Mouse (Mus musculus): ENCODE measurements around the gene Mier1. TPM values are rescaled to one million over a fixed set of nuclear protein-coding genes. Genes with fewer than 3 reads are reported as not detected.
A peak's percentile ranks its signal among the peaks of the same experiment; 100 is the strongest.
"Not testable (repeated sequence)": the region's sequence is repeated elsewhere in the genome, so short reads cannot be mapped to it uniquely, and the experiment has no call there.

Mier1 gene
- total RNA-seq, 2 experiments from 2014 or later: 28.1 to 35.4 TPM

DNA sequence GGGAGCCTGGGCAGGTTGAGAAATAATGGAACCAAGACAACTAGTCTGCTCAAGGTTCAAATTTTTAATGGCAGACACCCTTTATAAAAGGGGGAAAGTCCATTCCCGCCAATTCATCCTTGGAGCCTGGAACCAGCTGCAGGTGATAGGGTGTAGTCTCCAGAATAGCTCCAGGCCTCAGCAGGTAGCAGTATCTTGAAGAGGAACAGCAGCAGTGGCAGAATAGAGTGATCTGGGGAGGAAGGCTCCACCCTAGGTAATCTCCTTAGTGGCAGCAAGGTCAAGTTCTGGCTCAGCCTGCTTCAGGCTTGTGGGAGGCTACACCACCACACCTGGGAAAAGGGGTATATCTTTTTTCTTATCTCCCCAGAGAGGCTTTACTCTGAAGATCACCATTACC, 52.0 kb downstream of the Mier1 start:
- DNase-seq: not testable (repeated sequence)

DNA sequence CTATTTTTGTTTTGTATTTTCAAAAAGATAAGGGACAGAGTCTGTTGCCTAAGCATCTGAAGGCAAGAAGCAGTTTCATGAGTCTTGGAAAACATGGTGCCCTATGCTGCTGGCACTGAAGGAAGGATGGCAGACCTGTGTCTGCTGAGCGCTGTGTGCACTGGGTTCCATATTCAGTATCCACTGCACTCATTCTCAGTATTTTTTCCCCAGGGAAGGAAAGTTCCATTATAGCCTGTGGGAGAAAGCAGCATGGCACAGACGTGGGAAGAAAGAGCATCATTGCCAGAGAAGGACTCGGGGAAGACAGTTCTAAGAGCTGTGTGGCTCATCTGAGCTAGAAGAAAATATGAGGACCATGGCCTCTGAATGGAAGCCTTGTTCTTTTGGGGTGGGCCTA, 57.1 kb downstream of the Mier1 start:
- no peak for DNase-seq

DNA sequence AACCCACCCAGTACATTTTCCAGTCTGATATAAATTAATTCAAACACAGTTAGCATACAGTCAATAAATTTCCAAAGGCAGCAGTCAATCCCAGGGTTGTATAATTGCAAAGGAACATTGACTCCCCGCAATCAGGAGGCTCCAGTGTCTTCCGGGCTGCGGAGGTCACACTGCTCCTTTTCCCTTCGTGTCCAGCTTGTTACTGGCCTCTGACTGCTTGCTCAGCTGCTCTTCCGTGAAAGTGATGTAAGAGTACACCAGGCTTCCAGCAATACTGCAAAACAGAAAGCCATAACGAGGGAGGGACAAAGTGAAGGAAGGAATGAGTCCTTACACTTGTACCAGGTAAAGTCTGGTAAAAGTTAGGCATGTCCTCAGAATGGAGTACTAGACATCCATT, 59.3 kb downstream of the Mier1 start:
- no peak for DNase-seq

DNA sequence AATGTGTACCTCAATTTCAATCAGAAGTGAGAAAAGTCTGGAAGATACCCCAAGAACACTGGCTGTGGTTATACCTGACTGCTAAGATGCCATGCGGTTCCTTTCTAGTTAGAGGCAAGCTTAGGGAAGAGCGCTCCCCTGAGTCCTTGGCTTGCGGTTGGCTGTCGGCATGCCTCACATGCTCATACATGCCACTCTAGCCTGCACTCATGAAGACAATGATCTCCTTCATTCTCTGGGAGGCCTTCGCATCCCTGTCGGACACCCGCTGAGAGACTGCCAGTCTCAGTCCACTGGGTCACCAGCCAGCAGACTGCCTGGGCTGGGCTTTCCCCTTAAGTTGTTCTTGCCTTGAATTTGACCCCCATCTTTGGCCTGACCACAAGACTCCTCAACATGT, 59.8 kb downstream of the Mier1 start:
- no peak for DNase-seq

DNA sequence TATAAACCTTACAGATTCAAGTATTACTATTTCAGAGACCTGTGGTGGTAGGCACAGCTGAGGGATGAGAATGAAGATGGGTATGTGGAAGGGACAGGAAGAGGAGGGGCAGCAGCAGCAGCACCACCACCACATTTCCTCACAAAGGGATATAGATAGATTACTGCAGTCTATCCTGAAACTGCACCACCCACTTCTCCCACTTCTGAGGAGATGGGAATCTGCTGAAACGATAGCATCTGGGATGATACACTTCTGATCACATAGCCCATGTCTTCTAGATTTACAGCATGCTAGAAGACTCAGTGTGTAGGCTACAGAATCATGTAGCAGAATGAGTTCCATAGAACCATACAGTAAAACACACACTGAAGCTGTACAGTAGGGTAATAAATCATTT, 63.5 kb downstream of the Mier1 start:
- DNase-seq: no peak

DNA sequence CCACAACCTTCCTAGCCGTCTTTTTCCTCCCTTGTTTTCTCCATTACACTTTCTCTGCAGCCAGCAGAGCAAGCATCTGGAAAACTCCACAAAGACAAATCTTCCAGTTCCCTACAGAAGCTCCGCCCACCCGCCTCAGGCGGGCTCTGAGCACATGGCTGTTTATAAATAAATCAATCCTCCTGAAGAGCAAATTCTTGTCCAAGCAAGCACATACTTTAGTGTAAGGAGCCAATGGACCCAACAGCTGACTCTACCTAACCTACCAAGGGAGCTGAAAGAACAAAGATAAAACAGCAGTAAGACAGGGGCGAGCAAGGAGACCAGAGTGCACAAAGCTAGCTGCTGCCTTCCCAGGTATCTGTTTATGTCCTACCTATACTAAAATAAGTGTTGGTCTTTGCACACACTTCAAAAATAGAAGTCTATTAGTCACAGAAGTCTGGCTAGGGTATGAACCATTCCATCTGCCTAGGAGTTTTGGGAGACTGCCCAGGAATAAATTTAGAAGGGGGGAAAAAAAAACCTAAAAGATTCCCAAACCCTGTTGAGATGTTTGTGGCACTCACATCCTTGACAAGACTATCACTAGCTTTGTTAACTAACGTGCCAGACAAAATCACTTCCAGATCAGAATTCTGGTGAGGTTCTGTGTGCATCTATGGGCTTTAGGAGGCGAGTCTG, 64.6 kb downstream of the Mier1 start:
- peak; percentile 34 for DNase-seq

DNA sequence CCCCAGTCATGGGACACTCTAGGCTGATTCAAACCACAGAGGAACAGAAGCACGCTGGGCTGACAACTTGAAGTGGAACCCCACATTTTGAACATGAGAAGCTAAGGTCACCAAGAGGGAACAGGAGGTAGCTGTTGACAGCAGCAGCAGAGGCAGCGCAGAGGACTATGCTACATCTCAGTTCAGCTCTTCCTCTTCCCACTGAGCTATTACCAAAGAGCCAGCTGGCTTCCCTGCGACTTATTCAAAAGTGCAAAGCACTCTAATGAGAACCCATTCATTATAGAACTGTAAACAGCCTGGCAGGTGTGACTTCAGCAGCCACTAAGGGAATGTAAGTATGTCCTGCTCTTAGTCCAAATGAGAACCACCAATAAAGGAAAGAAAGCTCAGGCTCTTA, 65.4 kb downstream of the Mier1 start:
- DNase-seq: no peak

DNA sequence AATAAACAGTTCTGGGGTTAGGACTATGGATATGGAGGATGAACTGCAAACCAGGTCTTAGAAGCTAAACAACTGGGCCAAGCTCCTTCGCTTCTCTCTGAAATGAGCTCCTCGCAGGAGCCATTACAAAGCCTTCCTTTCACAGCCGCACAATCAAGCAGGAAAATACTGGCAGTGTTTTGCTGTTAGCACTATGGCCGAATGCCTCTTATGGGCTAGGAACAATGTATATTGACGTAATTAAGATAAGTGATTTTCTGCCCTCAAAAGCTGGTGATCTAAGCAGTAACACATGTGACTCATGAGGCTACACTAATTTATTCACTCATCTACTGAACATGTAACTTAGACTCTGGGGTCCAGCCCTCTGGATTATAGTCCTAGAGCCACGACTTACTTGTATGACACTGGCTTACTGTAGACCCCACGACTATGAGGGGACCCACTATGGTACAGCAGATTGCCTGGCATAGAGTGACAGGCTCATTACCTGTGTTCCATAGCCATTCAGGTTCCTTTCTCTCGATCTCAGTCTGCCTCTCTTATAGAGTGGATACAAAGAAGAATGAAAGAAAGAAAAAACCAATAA, 66.2 kb downstream of the Mier1 start:
- DNase-seq: no peak

DNA sequence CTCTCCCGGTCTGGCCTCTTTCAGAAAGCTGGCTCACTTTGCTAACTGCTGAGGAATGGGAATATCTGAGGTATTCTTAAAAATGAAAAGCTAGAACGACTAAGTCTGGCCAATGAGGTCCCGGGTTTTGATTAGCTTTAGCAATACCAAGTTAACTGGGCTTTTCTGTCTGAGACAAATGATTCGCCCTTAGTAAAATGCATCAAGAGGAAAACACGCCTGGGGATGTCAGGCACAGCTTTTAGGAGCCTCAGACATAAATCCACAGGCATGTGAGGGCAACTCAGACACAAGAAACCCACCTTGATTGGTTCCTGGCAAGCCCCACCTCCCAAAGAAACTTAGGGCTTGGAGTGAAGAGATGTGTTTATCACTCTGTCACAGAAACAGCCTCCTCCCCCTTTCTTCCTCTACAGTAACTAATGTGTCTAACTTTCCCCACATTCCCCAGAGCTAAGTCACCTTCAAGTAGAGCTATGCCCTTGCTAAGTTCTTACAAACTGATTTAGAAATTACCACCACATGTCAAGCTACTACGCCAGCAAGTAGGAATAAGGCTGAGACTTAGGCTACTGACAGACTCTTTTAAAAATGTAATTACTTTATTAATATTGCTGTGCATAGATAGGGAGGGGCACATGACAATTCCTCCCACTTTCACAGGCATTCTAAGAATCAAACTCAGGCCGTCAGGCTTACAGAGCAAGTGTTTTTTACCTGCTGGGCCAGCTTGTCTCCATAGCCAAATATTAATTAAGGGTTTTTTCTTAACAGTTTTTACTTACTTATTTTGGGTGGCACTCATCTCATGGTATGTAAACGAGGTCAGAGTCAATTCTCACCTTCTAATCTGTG, 74.8 kb downstream of the Mier1 start:
- no peak for DNase-seq

DNA sequence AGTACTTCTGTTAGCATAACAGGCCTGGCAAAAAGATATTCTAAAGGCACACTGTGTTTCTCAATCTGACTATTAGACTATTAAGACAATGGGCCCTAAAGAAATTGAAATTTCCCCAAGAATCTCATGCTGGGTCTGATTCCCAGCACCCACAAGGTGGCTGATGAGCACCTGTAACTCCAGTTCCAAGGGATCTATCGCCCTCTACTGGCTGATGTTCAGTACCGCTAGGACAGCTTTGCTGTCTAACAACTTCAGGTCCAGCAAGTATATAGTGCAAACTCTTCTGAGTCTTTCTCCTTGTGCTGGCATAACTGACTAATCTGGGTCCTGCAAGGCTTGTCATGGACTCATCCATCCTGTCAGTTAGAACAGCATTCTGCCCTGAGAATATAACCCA, 78.2 kb downstream of the Mier1 start:
- DNase-seq: no peak

DNA sequence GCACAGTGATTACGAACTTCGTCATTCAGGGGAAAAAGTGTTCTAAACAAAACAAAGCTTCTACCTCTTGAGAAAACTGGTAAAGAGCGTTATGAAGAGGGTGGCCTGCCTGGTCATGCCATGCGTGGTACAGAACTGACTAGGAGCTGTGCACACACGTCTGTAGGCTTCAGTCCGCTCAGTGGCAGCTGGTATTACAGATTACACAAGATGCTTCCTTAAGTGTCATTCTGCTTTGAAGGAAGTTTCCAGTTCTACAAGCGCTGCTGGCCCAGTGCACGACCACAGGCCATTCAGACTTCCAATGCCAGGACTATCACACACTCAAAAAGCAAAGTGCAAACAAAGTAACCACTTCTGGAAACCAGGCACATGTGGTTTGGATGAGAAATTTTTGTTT, 83.2 kb downstream of the Mier1 start:
- DNase-seq: no peak

DNA sequence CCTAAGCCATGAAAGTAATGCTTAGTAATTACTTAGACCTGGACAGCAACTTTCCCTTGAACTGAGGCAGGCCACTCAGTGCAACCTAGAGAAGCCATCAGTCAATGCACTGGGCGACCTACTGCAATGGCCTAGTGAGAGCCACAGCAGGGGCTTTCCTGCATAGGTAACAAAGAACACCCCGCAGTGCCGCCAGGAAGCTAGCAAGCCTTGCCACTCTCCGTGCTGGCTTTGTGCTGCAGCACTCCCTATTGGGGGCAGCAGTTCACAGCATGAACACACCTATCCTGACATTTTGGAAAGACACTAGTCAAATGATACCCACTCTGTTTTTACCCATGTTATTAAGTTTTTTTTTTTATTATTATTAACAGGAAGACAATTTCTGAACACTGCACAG, 84.9 kb downstream of the Mier1 start:
- no peak for DNase-seq

DNA sequence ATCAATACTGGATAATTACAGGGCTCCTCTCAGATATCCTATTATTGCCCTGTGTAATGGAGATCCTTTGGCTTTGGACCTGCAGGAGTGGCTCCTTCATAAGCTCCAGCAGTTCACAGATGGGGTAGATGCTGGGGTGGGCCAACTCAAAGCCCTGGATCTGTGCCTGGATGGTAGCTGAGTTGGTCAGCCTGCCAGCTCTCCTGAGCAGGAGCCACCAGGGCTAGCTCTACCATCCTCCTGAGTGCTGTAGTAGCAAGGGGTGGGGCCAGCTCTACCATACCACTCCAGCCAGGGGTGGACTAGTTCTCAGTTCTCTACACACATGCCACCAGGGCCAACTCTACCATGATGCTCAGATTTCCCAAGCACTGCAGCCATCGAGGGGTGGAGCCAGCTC, 85.9 kb downstream of the Mier1 start:
- DNase-seq: no peak

DNA sequence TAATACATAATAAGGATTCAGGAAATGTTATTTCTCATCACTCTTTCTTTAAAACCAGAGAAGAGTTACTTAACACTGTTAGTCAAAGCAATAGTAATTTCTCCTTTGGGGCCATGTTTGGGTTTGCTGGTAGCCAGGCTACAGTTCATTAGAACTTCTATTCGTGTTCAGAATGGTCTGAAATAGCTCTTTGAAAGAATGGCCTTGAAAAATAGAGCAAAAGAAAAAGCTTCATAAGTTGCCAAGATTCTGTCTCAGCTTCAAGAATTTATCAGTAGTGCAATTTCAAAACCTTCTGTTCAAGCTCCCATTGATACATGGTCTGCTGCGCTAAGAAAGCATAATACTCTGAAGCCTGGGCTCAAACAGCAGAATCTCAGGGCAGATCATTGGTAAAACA, 89.5 kb downstream of the Mier1 start:
- no peak for DNase-seq

DNA sequence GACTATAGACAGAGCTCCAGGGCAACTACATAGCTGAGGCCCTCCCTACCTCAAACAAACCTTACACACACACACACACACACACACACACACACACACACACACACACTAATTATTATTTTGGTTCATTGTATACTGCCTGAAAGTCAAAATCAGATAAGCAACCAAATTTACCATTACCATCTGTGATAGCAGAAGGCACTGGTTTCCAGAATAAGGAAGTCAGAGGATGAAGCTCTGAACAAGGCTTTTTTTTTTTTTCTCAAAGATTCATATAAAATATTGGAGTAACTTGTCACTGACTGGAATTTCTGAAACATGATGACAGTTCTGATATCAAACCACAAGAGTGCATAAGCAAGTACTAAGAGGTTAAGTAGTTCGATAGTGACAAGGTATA, 94.4 kb downstream of the Mier1 start:
- DNase-seq: no peak

DNA sequence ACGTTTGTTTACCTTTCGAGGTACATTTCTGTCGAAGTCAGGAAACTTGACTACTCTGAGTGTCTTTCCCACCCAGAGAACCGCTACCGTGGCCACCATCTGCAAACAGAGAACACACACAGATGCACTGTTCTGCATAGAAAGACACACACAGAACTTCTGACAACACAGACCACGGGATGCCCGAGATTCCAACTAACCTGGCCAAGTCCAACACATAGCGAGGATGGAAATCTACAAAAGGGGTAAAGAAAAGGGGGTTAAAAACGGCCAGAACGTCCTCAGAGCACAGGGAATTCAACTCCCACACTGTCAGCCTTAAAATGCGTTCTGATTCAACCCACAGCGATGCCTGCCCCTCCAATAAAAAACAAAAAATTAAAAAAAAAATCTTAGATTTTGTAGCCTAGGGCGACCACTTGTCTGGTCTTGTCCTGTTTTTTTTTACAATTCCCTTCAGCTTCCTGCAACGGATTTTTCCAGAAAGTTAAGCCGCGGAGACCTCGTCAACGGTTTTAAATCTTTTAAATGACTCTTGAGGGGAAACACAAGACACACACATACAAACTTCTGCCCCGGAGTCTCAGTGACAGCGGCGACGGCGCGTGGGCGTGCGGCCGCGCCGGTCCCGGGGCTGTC, 99.8 kb downstream of the Mier1 start:
- DNase-seq: no peak

DNA sequence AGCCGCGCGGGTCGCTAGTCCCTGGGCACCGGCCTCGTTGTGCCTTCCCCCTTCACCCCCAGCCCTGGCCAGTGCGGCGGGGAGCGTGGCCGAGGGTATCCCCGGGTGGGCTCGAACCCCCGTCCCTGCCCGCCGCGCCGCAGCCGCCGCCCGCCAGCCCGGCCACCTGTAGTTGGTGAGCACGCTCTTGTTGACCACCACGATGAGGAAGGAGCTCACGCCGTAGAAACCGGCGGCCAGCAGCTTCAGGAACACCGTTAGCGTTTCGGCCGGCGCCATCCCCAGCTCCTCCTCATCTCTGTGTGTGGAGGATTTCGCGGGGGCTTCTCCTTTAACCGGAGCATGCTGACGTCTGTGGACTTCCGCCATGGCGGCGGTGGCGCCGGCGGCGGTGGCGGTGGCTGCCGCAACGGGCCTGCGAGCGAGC, 100.3 kb downstream of the Mier1 start:
- DNase-seq: peak; percentile 72

Other genes starting within 250 kb of the Mier1 start
- not detected for gene Tctex1d1, start 135.8 kb upstream of the Mier1 start, total RNA-seq (2021)
- not detected for gene Insl5, start 87.5 kb upstream of the Mier1 start, total RNA-seq (2021)
- gene Wdr78, start 165 bp downstream of the Mier1 start, total RNA-seq (2021): 1 to 10 TPM in 1 of 2 experiments, under 1 TPM in 1; 0.89 to 1.6 TPM
- 1 to 10 TPM; 4.8 to 5.5 TPM for gene Slc35d1, start 100.8 kb downstream of the Mier1 start, total RNA-seq (2021)
- not detected for gene 4921539E11Rik, start 176.5 kb downstream of the Mier1 start, total RNA-seq (2021)
- gene Oma1, start 199.4 kb downstream of the Mier1 start, total RNA-seq (2021): 10 to 100 TPM; 18.3 to 19.7 TPM